Mouse (Mus musculus): Measurements from ENCODE around the gene Mnx1. TPM values are rescaled to one million over a fixed set of nuclear protein-coding genes. Genes with fewer than 3 reads are reported as not detected.

Gene Mnx1
- polyA plus RNA-seq, 1 experiment from 2014 or later: not detected

DNA sequence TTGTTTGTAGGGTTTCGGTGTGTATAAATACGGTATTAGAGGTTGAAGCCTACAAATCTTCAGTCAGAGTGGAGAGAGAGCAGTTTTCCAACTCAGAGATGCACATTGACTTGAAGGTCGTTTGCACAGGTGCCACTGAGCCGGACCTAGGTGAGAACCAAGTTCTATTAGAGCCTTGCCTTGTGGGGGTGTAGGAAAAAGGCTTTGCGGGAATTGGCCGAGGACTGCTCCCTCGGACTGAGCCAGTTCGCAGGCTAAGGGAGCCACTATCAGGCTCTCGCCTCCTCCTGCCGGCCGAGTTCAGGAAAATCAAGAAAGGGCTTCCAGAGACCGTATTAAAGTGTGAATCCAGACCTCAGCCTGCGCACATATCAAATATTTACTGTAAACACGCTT lies 926 bp upstream of the Mnx1 start:
- ATAC-seq (no peak), DNase-seq (ENCODE audit: low spot score) (peak; percentile 61)
- Histone ChIP-seq H3K27ac (ENCODE audit: low read depth, low read length) (no peak overlapping the region), H3K4me1 (ENCODE audit: control insufficient read depth, insufficient read depth, low read length) (0 out of 2 replicates have a peak, but pooled peaks cover 2% of the 10 kb centered on the region), H3K4me2 (ENCODE audit: low read length) (no peak overlapping the region), H3K27me3 (replicated peaks; ENCODE audit: control insufficient read depth, insufficient read depth, low read length) (peaks cover 98% of the 10 kb centered on the region), H3K9me3 (replicated peaks; ENCODE audit: control insufficient read depth, low read length) (no peaks in the 10 kb centered on the region), H3K9ac (ENCODE audit: low read length) (no peak overlapping the region), H3K4me3 (ENCODE audit: low read depth, low read length) (no peak overlapping the region), H3K36me3 (ENCODE audit: control insufficient read depth, insufficient read depth, low read length) (no peaks in the 10 kb centered on the region)
- 1% methylated on average over 14 of the region's 14 CpGs for WGBS

DNA sequence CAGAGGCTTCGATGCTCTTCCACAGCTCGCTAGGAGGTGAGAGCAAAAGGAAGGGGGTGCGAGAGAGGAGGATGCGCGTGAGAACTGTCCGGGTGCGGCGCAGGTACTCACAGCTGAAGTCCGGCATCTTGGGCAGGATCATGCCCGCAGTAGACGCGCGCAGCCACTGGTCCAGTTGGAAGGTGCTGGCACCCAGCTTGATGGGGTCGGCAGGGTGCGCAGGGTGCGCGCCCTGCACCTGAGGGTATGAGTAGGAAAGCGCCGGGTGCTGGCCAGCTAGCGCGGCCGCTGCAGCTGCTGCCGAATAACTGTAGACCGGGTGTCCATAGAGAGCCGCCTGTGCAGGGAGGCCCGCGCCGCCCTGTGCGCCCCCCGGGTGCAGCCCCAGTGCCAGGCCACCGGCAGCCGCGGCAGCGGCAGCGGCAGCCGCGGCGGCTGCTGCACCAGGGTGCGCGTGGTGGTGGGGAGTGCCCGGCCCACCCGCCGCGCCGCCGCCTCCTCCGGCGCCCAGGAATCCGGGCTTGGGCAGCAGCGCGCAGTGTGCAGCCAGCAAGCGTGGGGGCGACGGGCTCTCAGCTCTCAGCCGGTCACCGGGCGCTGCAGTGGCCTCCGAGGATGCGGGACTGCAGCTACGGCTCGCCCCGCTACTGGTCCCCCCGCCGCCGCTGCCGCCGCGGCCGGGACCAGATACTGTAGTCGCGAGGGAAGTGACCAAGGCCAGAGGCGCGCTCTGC lies 629 bp downstream of the Mnx1 start:
- peak overlapping the region; percentile 43 for H3K4me2 ChIP-seq (ENCODE audit: low read length)
- peak; percentile 32; the same call in 1 of the 2 replicates for ATAC-seq
- WGBS: under 1% methylated on average over 63 of the region's 73 CpGs
- no peak for DNase-seq (ENCODE audit: low spot score)
- H3K9me3 ChIP-seq (replicated peaks; ENCODE audit: control insufficient read depth, low read length): no peaks in the 10 kb centered on the region
- H3K9ac ChIP-seq (ENCODE audit: low read length): no peak overlapping the region
- peaks cover 93% of the 10 kb centered on the region for H3K27me3 ChIP-seq (replicated peaks; ENCODE audit: control insufficient read depth, insufficient read depth, low read length)
- no peaks in the 10 kb centered on the region for H3K36me3 ChIP-seq (ENCODE audit: control insufficient read depth, insufficient read depth, low read length)
- H3K4me1 ChIP-seq (ENCODE audit: control insufficient read depth, insufficient read depth, low read length): 0 out of 2 replicates have a peak, but pooled peaks cover 2% of the 10 kb centered on the region
- H3K4me3 ChIP-seq (ENCODE audit: low read depth, low read length): peak overlapping the region; percentile 26
- H3K27ac ChIP-seq (ENCODE audit: low read depth, low read length): no peak overlapping the region

- 0% methylated on average over 1 of the region's 1 CpGs for WGBS
- DNase-seq (ENCODE audit: low spot score): no peak
Measured at GRCm38 (mm10) chr5:29476021-29476420, 2.2 kb downstream of the Mnx1 start.

GRCm38 (mm10) chr5:29475556-29475955 lies 2.7 kb downstream of the Mnx1 start:
- no peaks in the 10 kb centered on the region for H3K9me3 ChIP-seq (replicated peaks; ENCODE audit: control insufficient read depth, low read length)
- H3K27me3 ChIP-seq (replicated peaks; ENCODE audit: control insufficient read depth, insufficient read depth, low read length): peaks cover 95% of the 10 kb centered on the region
- no peak overlapping the region for H3K4me2 ChIP-seq (ENCODE audit: low read length)
- no peak overlapping the region for H3K4me3 ChIP-seq (ENCODE audit: low read depth, low read length)
- H3K9ac ChIP-seq (ENCODE audit: low read length): no peak overlapping the region
- no peak overlapping the region for H3K27ac ChIP-seq (ENCODE audit: low read depth, low read length)
- DNase-seq (ENCODE audit: low spot score): no peak
- ATAC-seq: no peak
- H3K4me1 ChIP-seq (ENCODE audit: control insufficient read depth, insufficient read depth, low read length): 0 out of 2 replicates have a peak, but pooled peaks cover 2% of the 10 kb centered on the region
- no peaks in the 10 kb centered on the region for H3K36me3 ChIP-seq (ENCODE audit: control insufficient read depth, insufficient read depth, low read length)
- WGBS: 2% methylated on average over 5 of the region's 5 CpGs

More at GRCm38 (mm10) chr5:29476021-29476420, 2.2 kb downstream of the Mnx1 start:
- Histone ChIP-seq H3K4me2 (ENCODE audit: low read length) (no peak overlapping the region), H3K27me3 (replicated peaks; ENCODE audit: control insufficient read depth, insufficient read depth, low read length) (peaks cover 95% of the 10 kb centered on the region), H3K4me1 (ENCODE audit: control insufficient read depth, insufficient read depth, low read length) (0 out of 2 replicates have a peak, but pooled peaks cover 2% of the 10 kb centered on the region), H3K36me3 (ENCODE audit: control insufficient read depth, insufficient read depth, low read length) (no peaks in the 10 kb centered on the region), H3K9me3 (replicated peaks; ENCODE audit: control insufficient read depth, low read length) (no peaks in the 10 kb centered on the region), H3K4me3 (ENCODE audit: low read depth, low read length) (no peak overlapping the region), H3K9ac (ENCODE audit: low read length) (no peak overlapping the region), H3K27ac (ENCODE audit: low read depth, low read length) (no peak overlapping the region)
- ATAC-seq: no peak

GRCm38 (mm10) chr5:29475041-29475440 lies 3.2 kb downstream of the Mnx1 start:
- Histone ChIP-seq H3K9ac (ENCODE audit: low read length) (no peak overlapping the region), H3K27ac (ENCODE audit: low read depth, low read length) (no peak overlapping the region), H3K36me3 (ENCODE audit: control insufficient read depth, insufficient read depth, low read length) (no peaks in the 10 kb centered on the region), H3K9me3 (replicated peaks; ENCODE audit: control insufficient read depth, low read length) (no peaks in the 10 kb centered on the region), H3K27me3 (replicated peaks; ENCODE audit: control insufficient read depth, insufficient read depth, low read length) (peaks cover 94% of the 10 kb centered on the region), H3K4me1 (ENCODE audit: control insufficient read depth, insufficient read depth, low read length) (0 out of 2 replicates have a peak, but pooled peaks cover 2% of the 10 kb centered on the region), H3K4me2 (ENCODE audit: low read length) (no peak overlapping the region), H3K4me3 (ENCODE audit: low read depth, low read length) (no peak overlapping the region)
- WGBS: 1% methylated on average over 10 of the region's 10 CpGs
- no peak for ATAC-seq
- no peak for DNase-seq (ENCODE audit: low spot score)

DNA sequence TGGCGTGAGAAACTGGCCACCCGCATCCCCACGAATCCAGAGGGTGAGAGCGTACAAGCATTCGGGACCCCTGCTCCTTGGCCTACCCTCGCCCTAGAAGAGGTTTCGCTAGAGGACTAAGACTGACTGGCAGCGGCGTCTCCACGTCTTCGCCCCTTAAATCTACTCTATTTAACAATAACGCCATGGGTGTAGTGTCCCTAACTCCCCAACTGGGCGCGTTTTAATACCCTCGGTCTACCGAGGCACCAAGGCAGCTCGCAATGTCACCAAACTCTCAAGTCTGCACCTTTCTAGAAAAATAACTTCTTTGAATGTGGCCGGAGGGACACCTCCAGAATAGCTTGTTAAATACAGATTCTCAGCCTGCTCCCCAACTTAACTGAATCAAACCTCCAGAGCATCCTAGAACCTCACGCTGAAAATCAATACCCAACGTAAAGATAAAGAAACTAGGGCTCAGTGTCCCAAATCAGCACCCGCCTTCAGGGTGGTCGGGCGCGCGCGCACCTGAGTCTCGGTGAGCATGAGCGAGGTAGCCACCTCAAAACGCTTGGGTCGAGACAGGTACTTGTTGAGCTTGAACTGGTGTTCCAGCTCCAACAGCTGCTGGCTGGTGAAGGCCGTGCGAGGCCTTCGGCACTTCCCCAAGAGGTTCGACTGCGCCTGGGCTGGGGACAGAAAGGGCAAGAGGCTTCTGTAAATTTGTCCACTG lies 3.9 kb downstream of the Mnx1 start:
- Histone ChIP-seq H3K4me2 (ENCODE audit: low read length) (no peak overlapping the region), H3K4me1 (ENCODE audit: control insufficient read depth, insufficient read depth, low read length) (0 out of 2 replicates have a peak, but pooled peaks cover 2% of the 10 kb centered on the region), H3K27ac (ENCODE audit: low read depth, low read length) (no peak overlapping the region), H3K36me3 (ENCODE audit: control insufficient read depth, insufficient read depth, low read length) (no peaks in the 10 kb centered on the region), H3K9ac (ENCODE audit: low read length) (no peak overlapping the region), H3K9me3 (replicated peaks; ENCODE audit: control insufficient read depth, low read length) (no peaks in the 10 kb centered on the region), H3K4me3 (ENCODE audit: low read depth, low read length) (no peak overlapping the region), H3K27me3 (replicated peaks; ENCODE audit: control insufficient read depth, insufficient read depth, low read length) (peaks cover 94% of the 10 kb centered on the region)
- 3% methylated on average over 35 of the region's 35 CpGs for WGBS
- ATAC-seq: no peak
- DNase-seq (ENCODE audit: low spot score): no peak

DNA sequence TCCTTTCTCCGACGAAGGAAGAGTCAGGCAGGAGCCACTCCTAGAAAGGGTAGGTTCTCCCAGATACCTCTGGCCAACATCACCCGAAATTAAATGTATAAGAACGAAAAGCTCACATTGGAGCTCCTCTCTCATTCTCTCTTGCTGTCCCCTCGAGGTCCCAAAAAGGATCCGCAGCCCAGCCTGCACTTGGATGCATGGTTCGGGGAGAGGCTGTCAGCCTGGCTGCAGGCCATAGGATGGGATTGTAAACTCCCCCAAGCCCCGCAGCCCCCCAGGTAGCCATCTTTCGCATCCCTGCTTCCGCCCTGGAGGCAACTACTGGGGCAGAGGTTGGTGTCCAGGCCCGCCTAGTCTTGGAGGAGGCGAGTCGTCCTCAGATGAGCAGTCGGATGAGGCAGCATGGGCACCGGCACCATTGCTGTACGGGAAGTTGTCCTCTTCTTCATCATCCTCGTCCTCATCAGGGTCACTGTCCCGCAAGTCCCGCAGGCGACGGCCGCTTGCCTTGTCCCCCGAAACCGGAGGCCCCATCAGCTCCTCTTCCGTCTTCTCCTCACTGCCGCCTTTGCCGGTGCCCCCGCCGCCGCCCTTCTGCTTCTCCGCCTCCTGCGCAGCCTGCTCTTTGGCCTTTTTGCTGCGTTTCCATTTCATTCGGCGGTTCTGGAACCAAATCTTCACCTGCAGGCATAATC lies 4.6 kb downstream of the Mnx1 start:
- no peaks in the 10 kb centered on the region for H3K9me3 ChIP-seq (replicated peaks; ENCODE audit: control insufficient read depth, low read length)
- DNase-seq (ENCODE audit: low spot score) (no peak), ATAC-seq (no peak)
- 2% methylated on average over 35 of the region's 35 CpGs for WGBS
- no peaks in the 10 kb centered on the region for H3K36me3 ChIP-seq (ENCODE audit: control insufficient read depth, insufficient read depth, low read length)
- 0 out of 2 replicates have a peak, but pooled peaks cover 2% of the 10 kb centered on the region for H3K4me1 ChIP-seq (ENCODE audit: control insufficient read depth, insufficient read depth, low read length)
- H3K27ac ChIP-seq (ENCODE audit: low read depth, low read length): no peak overlapping the region
- H3K4me3 ChIP-seq (ENCODE audit: low read depth, low read length): no peak overlapping the region
- peaks cover 94% of the 10 kb centered on the region for H3K27me3 ChIP-seq (replicated peaks; ENCODE audit: control insufficient read depth, insufficient read depth, low read length)
- no peak overlapping the region for H3K9ac ChIP-seq (ENCODE audit: low read length)
- no peak overlapping the region for H3K4me2 ChIP-seq (ENCODE audit: low read length)

GRCm38 (mm10) chr5:29471855-29472665 lies 6.2 kb downstream of the Mnx1 start:
- Histone ChIP-seq H3K27me3 (replicated peaks; ENCODE audit: control insufficient read depth, insufficient read depth, low read length) (peaks cover 93% of the 10 kb centered on the region), H3K36me3 (ENCODE audit: control insufficient read depth, insufficient read depth, low read length) (no peaks in the 10 kb centered on the region), H3K4me3 (ENCODE audit: low read depth, low read length) (no peak overlapping the region), H3K4me2 (ENCODE audit: low read length) (no peak overlapping the region), H3K9me3 (replicated peaks; ENCODE audit: control insufficient read depth, low read length) (no peaks in the 10 kb centered on the region), H3K4me1 (ENCODE audit: control insufficient read depth, insufficient read depth, low read length) (no peaks in the 10 kb centered on the region), H3K9ac (ENCODE audit: low read length) (no peak overlapping the region), H3K27ac (ENCODE audit: low read depth, low read length) (no peak overlapping the region)
- ATAC-seq (no peak), DNase-seq (ENCODE audit: low spot score) (no peak)
- under 1% methylated on average over 22 of the region's 22 CpGs for WGBS

Measured in forebrain, embryonic 14.5 days (tissue).